Comparison of ENCODE assay signal across 21 mouse cellular contexts in genomic region chr12:37582777-37583176, GRCm38 (mm10).
DNase-seq lines count a peak whose midpoint lies in the region; ATAC-seq and TF ChIP-seq lines count a peak whose summit lies in the region.
"Had no signal": no experiment of that assay in that cellular context is flagged by ENCODE, and none has a peak within 500 bp of the region (broad histone marks: within the 10 kb centered on the region; RNA-seq: fewer than 3 reads in every experiment).

No protein-coding gene starts in this region.

- H3K27ac ChIP-seq in forebrain, embryonic 14.5 days (ENCODE audit: low read depth, low read length): no peak overlapping the region
- H3K27ac ChIP-seq in forebrain, embryonic 11.5 days (ENCODE audit: low read depth, low read length): no peak overlapping the region
- no peak overlapping the region for H3K27ac ChIP-seq in lung, embryonic 14.5 days (ENCODE audit: low read depth)
- no peak overlapping the region for H3K27ac ChIP-seq in embryonic facial prominence, embryonic 14.5 days (replicated peaks; ENCODE audit: low read depth, low read length)
- no peak overlapping the region for H3K27ac ChIP-seq in midbrain, postnatal 0 days (ENCODE audit: low read depth, low read length)
- H3K27ac ChIP-seq: embryonic facial prominence, embryonic 15.5 days; forebrain, embryonic 12.5 days; gastrocnemius, adult 2 months; heart, adult 2 months; kidney, embryonic 15.5 days; liver, embryonic 12.5 days; neural tube, embryonic 12.5 days had no signal

- H3K4me1 ChIP-seq in forebrain, embryonic 14.5 days (ENCODE audit: control insufficient read depth, insufficient read depth, low read length): no peaks in the 10 kb centered on the region
- no peaks in the 10 kb centered on the region for H3K4me1 ChIP-seq in forebrain, embryonic 11.5 days (replicated peaks; ENCODE audit: control insufficient read depth, insufficient read depth, low read length)
- no peaks in the 10 kb centered on the region for H3K4me1 ChIP-seq in lung, embryonic 14.5 days (ENCODE audit: insufficient read depth)
- H3K4me1 ChIP-seq in embryonic facial prominence, embryonic 14.5 days (ENCODE audit: control insufficient read depth, insufficient read depth, low read length): no peaks in the 10 kb centered on the region
- no peaks in the 10 kb centered on the region for H3K4me1 ChIP-seq in midbrain, postnatal 0 days (ENCODE audit: insufficient read depth, low read length)
- H3K4me1 ChIP-seq: embryonic facial prominence, embryonic 15.5 days; forebrain, embryonic 12.5 days; kidney, embryonic 15.5 days; liver, embryonic 12.5 days; neural tube, embryonic 12.5 days had no signal

- WGBS in forebrain, embryonic 14.5 days: 73% methylated on average over 8 of the region's 8 CpGs
- 80% methylated on average over 8 of the region's 8 CpGs for WGBS in forebrain, embryonic 11.5 days
- 69% methylated on average over 8 of the region's 8 CpGs for WGBS in lung, embryonic 14.5 days
- WGBS in embryonic facial prominence, embryonic 14.5 days: 61% methylated on average over 8 of the region's 8 CpGs
- 57% methylated on average over 8 of the region's 8 CpGs for WGBS in midbrain, postnatal 0 days

- H3K4me2 ChIP-seq in forebrain, embryonic 14.5 days (ENCODE audit: low read length): no peak overlapping the region
- no peak overlapping the region for H3K4me2 ChIP-seq in forebrain, embryonic 11.5 days (ENCODE audit: low read depth, low read length, severe bottlenecking)
- no peak overlapping the region for H3K4me2 ChIP-seq in lung, embryonic 14.5 days
- H3K4me2 ChIP-seq in embryonic facial prominence, embryonic 14.5 days (ENCODE audit: low read depth, low read length): no peak overlapping the region
- H3K4me2 ChIP-seq in midbrain, postnatal 0 days (ENCODE audit: low read depth, low read length, poor library complexity, severe bottlenecking): no peak overlapping the region
- H3K4me2 ChIP-seq: embryonic facial prominence, embryonic 15.5 days; forebrain, embryonic 12.5 days; kidney, embryonic 15.5 days; liver, embryonic 12.5 days; neural tube, embryonic 12.5 days had no signal

- H3K9me3 ChIP-seq in forebrain, embryonic 14.5 days (replicated peaks; ENCODE audit: control insufficient read depth, low read length): no peaks in the 10 kb centered on the region
- H3K9me3 ChIP-seq in forebrain, embryonic 11.5 days (ENCODE audit: control insufficient read depth, low read length): no peaks in the 10 kb centered on the region
- no peaks in the 10 kb centered on the region for H3K9me3 ChIP-seq in lung, embryonic 14.5 days (ENCODE audit: low read depth, low read length)
- H3K9me3 ChIP-seq in embryonic facial prominence, embryonic 14.5 days (ENCODE audit: control insufficient read depth, low read length): no peaks in the 10 kb centered on the region
- H3K9me3 ChIP-seq in midbrain, postnatal 0 days (ENCODE audit: low read length): no peaks in the 10 kb centered on the region
- H3K9me3 ChIP-seq: embryonic facial prominence, embryonic 15.5 days; forebrain, embryonic 12.5 days; kidney, embryonic 15.5 days; liver, embryonic 12.5 days; neural tube, embryonic 12.5 days had no signal

- ATAC-seq in forebrain, embryonic 14.5 days: peak; percentile 62; the same call in 1 of the 2 replicates
- no peak for ATAC-seq in forebrain, embryonic 11.5 days (replicated peaks; ENCODE audit: low FRiP score)
- ATAC-seq in lung, embryonic 14.5 days (ENCODE audit: insufficient read depth): no peak
- ATAC-seq in embryonic facial prominence, embryonic 14.5 days (ENCODE audit: low read depth): no peak
- no peak for ATAC-seq in midbrain, postnatal 0 days (ENCODE audit: low FRiP score)
- ATAC-seq: liver, embryonic 12.5 days; lung, postnatal 0 days had no signal

- no peak overlapping the region for H3K4me3 ChIP-seq in forebrain, embryonic 14.5 days (ENCODE audit: low read depth, low read length)
- no peak overlapping the region for H3K4me3 ChIP-seq in forebrain, embryonic 11.5 days (ENCODE audit: low read depth, low read length)
- no peak overlapping the region for H3K4me3 ChIP-seq in lung, embryonic 14.5 days (ENCODE audit: low read depth, low read length)
- no peak overlapping the region for H3K4me3 ChIP-seq in embryonic facial prominence, embryonic 14.5 days (ENCODE audit: low read depth, low read length)
- H3K4me3 ChIP-seq in midbrain, postnatal 0 days (ENCODE audit: low read depth, low read length): no peak overlapping the region
- H3K4me3 ChIP-seq: embryonic facial prominence, embryonic 15.5 days; forebrain, embryonic 12.5 days; gastrocnemius, adult 2 months; heart, adult 2 months; kidney, embryonic 15.5 days; liver, embryonic 12.5 days; neural tube, embryonic 12.5 days had no signal

- H3K9ac ChIP-seq in forebrain, embryonic 14.5 days (ENCODE audit: low read length): no peak overlapping the region
- no peak overlapping the region for H3K9ac ChIP-seq in forebrain, embryonic 11.5 days (ENCODE audit: low read length)
- no peak overlapping the region for H3K9ac ChIP-seq in lung, embryonic 14.5 days
- H3K9ac ChIP-seq in embryonic facial prominence, embryonic 14.5 days (ENCODE audit: low read depth, low read length): no peak overlapping the region
- no peak overlapping the region for H3K9ac ChIP-seq in midbrain, postnatal 0 days (replicated peaks; ENCODE audit: low read length, poor library complexity, severe bottlenecking)
- H3K9ac ChIP-seq: embryonic facial prominence, embryonic 15.5 days; forebrain, embryonic 12.5 days; kidney, embryonic 15.5 days; liver, embryonic 12.5 days; neural tube, embryonic 12.5 days had no signal

- H3K27me3 ChIP-seq in forebrain, embryonic 14.5 days (replicated peaks; ENCODE audit: control insufficient read depth, insufficient read depth, low read length): no peaks in the 10 kb centered on the region
- no peaks in the 10 kb centered on the region for H3K27me3 ChIP-seq in forebrain, embryonic 11.5 days (ENCODE audit: control insufficient read depth, insufficient read depth, low read length)
- no peaks in the 10 kb centered on the region for H3K27me3 ChIP-seq in lung, embryonic 14.5 days (ENCODE audit: insufficient read depth, low read length)
- no peaks in the 10 kb centered on the region for H3K27me3 ChIP-seq in embryonic facial prominence, embryonic 14.5 days (replicated peaks; ENCODE audit: control insufficient read depth, insufficient read depth, low read length)
- H3K27me3 ChIP-seq in midbrain, postnatal 0 days (ENCODE audit: insufficient read depth, low read length): no peaks in the 10 kb centered on the region
- H3K27me3 ChIP-seq: embryonic facial prominence, embryonic 15.5 days; forebrain, embryonic 12.5 days; kidney, embryonic 15.5 days; liver, embryonic 12.5 days; neural tube, embryonic 12.5 days had no signal

- 0 out of 2 replicates have a peak, but pooled peaks have one; percentile 17 for TF ChIP-seq CTCF in lung, embryonic 14.5 days (IDR thresholded peaks at IDR 0.05; ENCODE audit: low read depth)
- TF ChIP-seq CTCF in midbrain, postnatal 0 days (IDR thresholded peaks at IDR 0.05): peak; percentile 66

- H3K36me3 ChIP-seq in forebrain, embryonic 14.5 days (ENCODE audit: control insufficient read depth, insufficient read depth, low read length): no peaks in the 10 kb centered on the region
- no peaks in the 10 kb centered on the region for H3K36me3 ChIP-seq in forebrain, embryonic 11.5 days (ENCODE audit: control insufficient read depth, insufficient read depth, low read length)
- H3K36me3 ChIP-seq in lung, embryonic 14.5 days (ENCODE audit: insufficient read depth): no peaks in the 10 kb centered on the region
- no peaks in the 10 kb centered on the region for H3K36me3 ChIP-seq in embryonic facial prominence, embryonic 14.5 days (ENCODE audit: control insufficient read depth, insufficient read depth, low read length)
- H3K36me3 ChIP-seq in midbrain, postnatal 0 days (ENCODE audit: insufficient read depth, low read length): no peaks in the 10 kb centered on the region
- H3K36me3 ChIP-seq: embryonic facial prominence, embryonic 15.5 days; forebrain, embryonic 12.5 days; kidney, embryonic 15.5 days; liver, embryonic 12.5 days; neural tube, embryonic 12.5 days had no signal

- DNase-seq in forebrain, embryonic 14.5 days (ENCODE audit: low spot score): peak; percentile 43
- no peak for DNase-seq in forebrain, embryonic 11.5 days (ENCODE audit: low spot score)
- DNase-seq in lung, embryonic 14.5 days: peak; percentile 42
- no peak for DNase-seq in lung, adult 18-20 months
- peak; percentile 51 for DNase-seq in embryonic facial prominence, embryonic 14.5 days (ENCODE audit: low spot score)
- DNase-seq in midbrain, postnatal 0 days (ENCODE audit: low spot score): peak; percentile 59
- no peak for DNase-seq in adrenal gland, adult 2 months
- DNase-seq in layer of hippocampus, adult 18-20 months (ENCODE audit: low spot score in 2 of 2): no peak
- DNase-seq: adrenal gland, postnatal 10 days; cerebellum, adult 9-11 months; gastrocnemius, adult 2 months; heart, adult 2 months; heart, postnatal 10 days; layer of hippocampus, adult 9-11 months; thymus, adult 18-20 months had no signal

Comparison
In these comparisons a context has a peak if more than half of its experiments do, and no peak if none do; other contexts are left out.
1. DNase-seq: peak in forebrain, embryonic 14.5 days (single experiment), lung, embryonic 14.5 days (single experiment), embryonic facial prominence, embryonic 14.5 days (single experiment) and midbrain, postnatal 0 days (single experiment); none in forebrain, embryonic 11.5 days (single experiment), lung, adult 18-20 months (0 of 2), adrenal gland, adult 2 months (single experiment) and layer of hippocampus, adult 18-20 months (0 of 2).